Mouse (Mus musculus) forebrain, embryonic 11.5 days (tissue): Measurements from ENCODE around the gene Sepsecs. TPM values are rescaled to one million over a fixed set of nuclear protein-coding genes. Genes with fewer than 3 reads are reported as not detected.

ENCODE experiments used
- ATAC-seq: fragments of 200-750 bp; cut with Nextera tagmentation; replicated peaks from 2 replicates; pipeline ENCODE4 v1.8.0; 2017; ENCODE audit warnings: moderate TSS enrichment; ENCODE audit not compliant: low FRiP score
- DNase-seq: peaks from one replicate; pipeline ENCODE4 v3.0.0-alpha.2; 2017; ENCODE audit warnings: low spot score
- H3K27ac ChIP-seq: fragments of 300-500 bp; sonication (generic); 2 replicates; pipeline ENCODE4 v1.5.1; 2014; ENCODE audit warnings: low read depth, low read length
- H3K27me3 ChIP-seq: fragments of 300-500 bp; sonication (generic); 2 replicates; pipeline ENCODE4 v1.6.1; 2014; ENCODE audit warnings: mild to moderate bottlenecking, low read length, mixed read lengths; ENCODE audit not compliant: control insufficient read depth, insufficient read depth
- H3K36me3 ChIP-seq: fragments of 300-500 bp; sonication (generic); 2 replicates; pipeline ENCODE4 v1.6.1; 2014; ENCODE audit warnings: mild to moderate bottlenecking, low read length, moderate library complexity, mixed read lengths; ENCODE audit not compliant: control insufficient read depth, insufficient read depth
- H3K4me1 ChIP-seq: fragments of 300-500 bp; sonication (generic); replicated peaks from 2 replicates; pipeline ENCODE4 v1.6.1; 2014; ENCODE audit warnings: low read length, mixed read lengths; ENCODE audit not compliant: control insufficient read depth, insufficient read depth
- H3K4me2 ChIP-seq: fragments of 300-500 bp; sonication (generic); 2 replicates; pipeline ENCODE4 v1.6.1; 2014; ENCODE audit warnings: low read depth, mild to moderate bottlenecking, low read length, moderate library complexity, mixed read lengths; ENCODE audit not compliant: severe bottlenecking
- H3K4me3 ChIP-seq: fragments of 300-500 bp; sonication (generic); 2 replicates; pipeline ENCODE4 v1.5.1; 2014; ENCODE audit warnings: low read depth, low read length
- H3K9ac ChIP-seq: fragments of 300-500 bp; sonication (generic); 2 replicates; pipeline ENCODE4 v1.6.1; 2014; ENCODE audit warnings: low read length
- H3K9me3 ChIP-seq: fragments of 300-500 bp; sonication (generic); 2 replicates; pipeline ENCODE4 v1.6.1; 2016; ENCODE audit warnings: low read length, mixed read lengths; ENCODE audit not compliant: control insufficient read depth
- WGBS: fragments of 180-500 bp; shearing (Covaris S2); extraction: QIAGEN DNeasy Blood & Tissue Kit; methylation state at CpG from one replicate; pipeline ENCODE4 v1.1.7; 2014; 5-methylcytosine and 5-hydroxymethylcytosine counted together
- polyA plus RNA-seq: library from polyadenylated mRNA; unstranded; fragments of >200 nt; fragmentation: Nextera tagmentation; extraction: Ambion mirVana; gene quantifications from 2 replicates; pipeline ENCODE4 v1.2.1, GENCODE M21; 2014

The Sepsecs gene
- polyA plus RNA-seq, 1 experiment from 2014 or later: 9.5 TPM

DNA sequence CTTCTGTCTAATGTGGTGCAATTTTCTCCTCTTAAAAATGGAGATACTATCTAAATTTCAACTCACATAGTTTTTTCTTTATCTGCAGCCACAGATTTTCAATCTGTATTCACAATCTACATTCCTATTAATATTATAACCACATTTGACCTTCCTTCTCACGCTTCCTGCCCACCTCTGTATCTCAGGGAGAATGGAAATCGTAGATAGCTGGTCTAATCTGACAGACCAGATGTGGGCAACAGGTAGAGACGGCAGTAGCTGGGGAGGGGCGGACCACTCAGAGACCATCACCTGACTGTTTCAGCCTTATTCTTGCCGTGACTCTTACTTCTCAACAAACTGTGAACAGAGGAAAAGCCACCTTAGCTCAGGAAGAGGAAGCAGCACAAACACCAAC lies 12.2 kb downstream of the Sepsecs start:
- Histone ChIP-seq H3K9ac (no peak overlapping the region), H3K27me3 (no peaks in the 10 kb centered on the region), H3K27ac (no peak overlapping the region), H3K4me3 (no peak overlapping the region), H3K4me1 (no peaks in the 10 kb centered on the region), H3K36me3 (no peaks in the 10 kb centered on the region; the same call in 1 of the 2 replicates), H3K9me3 (no peaks in the 10 kb centered on the region), H3K4me2 (no peak overlapping the region)
- WGBS: 89% methylated on average over 5 of the region's 5 CpGs
- ATAC-seq (no peak), DNase-seq (no peak)

DNA sequence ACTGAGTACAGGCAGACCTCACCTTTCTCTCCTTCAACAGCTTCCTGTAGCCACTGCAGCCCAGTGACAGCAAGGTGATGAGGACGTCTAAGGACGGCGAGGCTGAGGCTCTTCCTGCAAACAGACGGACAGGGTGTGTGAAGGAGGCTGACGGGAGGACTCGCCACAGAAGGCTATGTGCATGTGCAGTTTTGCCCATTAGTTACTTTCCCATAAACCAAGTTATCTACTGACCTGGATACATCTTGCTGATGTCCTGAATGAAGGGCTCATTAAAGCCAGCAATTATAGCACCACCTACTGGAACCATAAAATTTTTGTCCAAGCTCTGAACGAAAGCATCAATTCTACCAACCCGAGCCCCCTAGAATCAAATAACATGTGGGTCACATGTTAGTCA lies 13.5 kb downstream of the Sepsecs start:
- Histone ChIP-seq H3K4me1 (no peaks in the 10 kb centered on the region), H3K4me3 (no peak overlapping the region), H3K9ac (no peak overlapping the region), H3K36me3 (no peaks in the 10 kb centered on the region), H3K27me3 (no peaks in the 10 kb centered on the region), H3K27ac (no peak overlapping the region), H3K4me2 (no peak overlapping the region), H3K9me3 (no peaks in the 10 kb centered on the region)
- 82% methylated on average over 8 of the region's 8 CpGs for WGBS
- ATAC-seq (no peak), DNase-seq (no peak)

DNA sequence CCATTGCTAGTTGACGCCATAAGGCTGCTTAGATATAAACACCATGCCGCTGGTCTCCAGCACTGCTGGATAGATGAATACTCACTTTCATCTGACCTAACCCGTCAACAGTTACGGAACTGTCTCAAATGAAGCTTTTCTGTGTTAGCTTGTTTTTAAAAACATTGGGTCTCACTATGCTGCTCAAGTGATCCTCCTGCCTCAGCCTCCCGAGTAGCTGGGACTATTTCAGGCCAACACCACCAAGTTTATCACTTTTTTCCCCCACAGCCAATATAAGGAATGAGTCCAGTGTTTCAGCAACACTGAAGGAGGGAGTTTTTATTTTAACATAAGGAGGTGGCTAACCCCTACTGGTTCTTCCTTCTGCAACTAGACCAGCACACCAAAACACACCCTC lies 14.5 kb downstream of the Sepsecs start:
- Histone ChIP-seq H3K9me3 (no peaks in the 10 kb centered on the region), H3K4me1 (no peaks in the 10 kb centered on the region), H3K4me3 (no peak overlapping the region), H3K36me3 (no peaks in the 10 kb centered on the region), H3K4me2 (no peak overlapping the region), H3K27ac (no peak overlapping the region), H3K27me3 (no peaks in the 10 kb centered on the region), H3K9ac (no peak overlapping the region)
- ATAC-seq: no peak
- DNase-seq: no peak
- WGBS: 97% methylated on average over 5 of the region's 5 CpGs

DNA sequence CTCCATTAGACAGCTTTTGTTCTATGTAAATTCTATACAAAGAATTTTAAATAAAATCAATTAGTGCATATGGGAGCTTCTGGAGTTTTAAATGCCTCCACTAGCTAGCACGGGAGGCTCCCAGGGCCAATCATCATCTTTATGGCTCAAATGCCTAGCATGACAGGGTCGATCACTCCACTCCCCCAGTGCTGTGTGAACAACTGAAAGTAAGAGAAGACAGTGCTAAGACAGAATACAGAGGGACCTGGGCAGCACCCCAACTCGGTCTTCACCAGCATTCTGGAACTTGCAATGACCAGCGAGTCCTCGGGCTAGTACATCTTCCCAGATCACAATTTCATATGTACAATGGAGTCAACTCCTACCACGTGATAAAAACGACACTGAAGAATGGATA lies 16.9 kb downstream of the Sepsecs start:
- Histone ChIP-seq H3K27me3 (no peaks in the 10 kb centered on the region), H3K4me1 (no peaks in the 10 kb centered on the region), H3K9me3 (no peaks in the 10 kb centered on the region), H3K9ac (no peak overlapping the region), H3K36me3 (no peaks in the 10 kb centered on the region), H3K27ac (no peak overlapping the region), H3K4me3 (no peak overlapping the region), H3K4me2 (no peak overlapping the region)
- ATAC-seq (no peak), DNase-seq (no peak)
- 92% methylated on average over 7 of the region's 7 CpGs for WGBS

DNA sequence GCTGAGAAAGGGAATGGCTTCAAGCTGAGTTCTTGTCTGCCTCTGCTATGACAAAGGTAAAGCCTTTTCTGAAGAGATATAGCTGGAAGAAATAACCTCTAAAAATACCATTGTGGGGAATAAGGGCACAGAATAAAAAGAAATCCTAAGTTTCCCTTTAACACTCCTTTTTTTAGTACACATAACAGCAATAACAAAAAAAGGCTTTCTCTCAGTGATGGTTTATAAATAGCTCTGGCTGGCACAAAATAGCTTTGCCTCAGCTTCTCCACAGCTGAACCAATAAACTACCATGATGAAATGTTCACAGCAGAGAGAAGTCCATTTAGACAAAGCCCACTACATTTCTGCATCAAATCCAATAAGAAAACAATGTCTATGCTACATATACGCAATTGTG lies 17.4 kb downstream of the Sepsecs start:
- Histone ChIP-seq H3K4me1 (no peaks in the 10 kb centered on the region), H3K27me3 (no peaks in the 10 kb centered on the region), H3K4me2 (no peak overlapping the region), H3K36me3 (no peaks in the 10 kb centered on the region), H3K9ac (no peak overlapping the region), H3K9me3 (no peaks in the 10 kb centered on the region), H3K27ac (no peak overlapping the region), H3K4me3 (no peak overlapping the region)
- DNase-seq: no peak
- WGBS: 82% methylated on average over 1 of the region's 1 CpGs
- no peak for ATAC-seq

DNA sequence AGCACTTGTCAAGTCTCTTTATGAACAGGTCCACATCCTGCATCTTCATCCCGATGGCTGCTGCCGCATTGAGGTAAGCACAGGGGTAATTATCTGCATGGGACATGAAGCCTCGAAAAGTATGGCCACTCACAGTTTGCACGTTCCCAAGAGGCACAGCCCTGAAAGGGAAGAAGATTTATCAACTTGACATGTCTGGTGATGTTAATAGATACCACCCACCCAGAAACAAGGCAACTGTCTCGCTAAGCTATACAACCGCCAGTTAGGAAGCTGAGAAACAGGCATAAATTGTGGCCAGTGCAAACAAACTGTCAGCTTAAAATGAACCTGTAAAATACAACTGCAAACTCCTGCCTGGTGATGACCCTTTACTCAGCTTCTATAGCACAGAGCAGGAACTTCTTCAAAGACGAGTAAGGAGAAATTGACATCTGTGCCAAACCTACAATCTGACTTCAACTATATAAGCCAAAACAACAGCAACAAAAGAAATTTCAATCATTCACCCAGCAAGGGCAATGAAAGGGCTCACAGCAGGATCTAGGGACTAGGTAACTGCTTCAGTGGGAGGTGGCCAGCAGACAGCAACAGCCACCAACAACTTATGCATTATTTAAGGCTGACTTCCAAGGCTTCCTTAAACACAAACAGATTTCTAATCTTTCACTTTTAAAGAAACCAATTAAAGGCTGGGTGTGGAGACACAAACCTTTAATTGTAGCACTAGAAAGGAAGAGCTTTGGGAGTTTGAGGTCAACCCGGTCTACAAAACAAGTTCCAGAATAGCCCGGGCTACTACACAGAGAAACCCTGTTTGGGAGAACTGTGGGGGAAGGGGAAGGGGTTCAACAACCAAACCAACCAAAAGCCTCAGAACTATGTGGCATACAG lies 25.3 kb downstream of the Sepsecs start:
- Histone ChIP-seq H3K4me2 (no peak overlapping the region), H3K9ac (no peak overlapping the region), H3K36me3 (no peaks in the 10 kb centered on the region; the same call in 1 of the 2 replicates), H3K4me1 (no peaks in the 10 kb centered on the region), H3K27me3 (no peaks in the 10 kb centered on the region), H3K27ac (no peak overlapping the region), H3K9me3 (no peaks in the 10 kb centered on the region), H3K4me3 (no peak overlapping the region)
- WGBS: 71% methylated on average over 9 of the region's 9 CpGs
- no peak for DNase-seq
- ATAC-seq: no peak

DNA sequence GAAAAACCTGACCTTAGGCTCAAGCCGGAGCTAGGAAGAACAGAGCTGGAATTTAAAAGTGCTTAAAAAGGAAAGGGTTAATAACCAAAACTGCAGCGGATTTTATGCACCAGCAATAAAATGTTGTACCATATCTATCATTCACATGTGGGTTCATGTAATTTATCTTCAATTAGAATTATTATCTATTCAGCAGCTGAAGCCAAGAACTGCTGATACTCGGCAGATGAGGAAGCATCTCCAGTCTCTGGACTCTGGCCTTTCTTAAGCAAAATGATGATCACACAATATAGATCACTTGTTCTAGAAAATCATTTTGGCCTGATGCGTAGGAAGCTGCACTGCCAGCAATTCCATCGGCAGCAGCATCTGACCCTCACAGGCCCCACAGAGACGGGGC lies 27.8 kb downstream of the Sepsecs start:
- H3K9ac ChIP-seq: no peak overlapping the region
- H3K36me3 ChIP-seq: no peaks in the 10 kb centered on the region; the same call in 1 of the 2 replicates
- H3K4me2 ChIP-seq: no peak overlapping the region
- WGBS: 94% methylated on average over 6 of the region's 6 CpGs
- H3K4me1 ChIP-seq: no peaks in the 10 kb centered on the region
- no peaks in the 10 kb centered on the region for H3K27me3 ChIP-seq
- no peak overlapping the region for H3K4me3 ChIP-seq
- no peaks in the 10 kb centered on the region for H3K9me3 ChIP-seq
- ATAC-seq (no peak), DNase-seq (no peak)
- no peak overlapping the region for H3K27ac ChIP-seq

DNA sequence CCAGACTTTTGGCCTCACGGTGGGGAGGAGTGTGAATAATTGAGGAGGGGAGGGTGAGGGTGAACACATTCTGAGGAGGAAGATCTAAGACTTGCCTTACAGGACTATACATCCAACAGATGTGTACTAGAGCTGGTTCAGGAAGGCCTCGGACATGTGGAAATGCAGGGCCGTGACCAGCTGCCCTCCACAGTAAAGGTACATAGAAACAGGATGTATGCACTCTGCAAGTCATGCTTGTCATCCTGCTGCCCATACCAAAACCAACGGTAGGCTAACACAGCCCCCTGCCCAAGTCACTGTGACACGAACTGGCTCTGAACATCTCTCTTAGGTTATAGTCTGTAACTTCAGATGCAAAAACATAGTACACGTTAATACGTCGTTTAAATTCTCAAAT lies 30.6 kb downstream of the Sepsecs start:
- DNase-seq (peak; percentile 25), ATAC-seq (no peak)
- no peaks in the 10 kb centered on the region for H3K4me1 ChIP-seq
- no peaks in the 10 kb centered on the region for H3K27me3 ChIP-seq
- WGBS: 88% methylated on average over 8 of the region's 8 CpGs
- no peaks in the 10 kb centered on the region; the same call in 1 of the 2 replicates for H3K36me3 ChIP-seq
- no peaks in the 10 kb centered on the region for H3K9me3 ChIP-seq
- no peak overlapping the region for H3K4me3 ChIP-seq
- H3K9ac ChIP-seq: no peak overlapping the region
- H3K4me2 ChIP-seq: no peak overlapping the region
- no peak overlapping the region for H3K27ac ChIP-seq

DNA sequence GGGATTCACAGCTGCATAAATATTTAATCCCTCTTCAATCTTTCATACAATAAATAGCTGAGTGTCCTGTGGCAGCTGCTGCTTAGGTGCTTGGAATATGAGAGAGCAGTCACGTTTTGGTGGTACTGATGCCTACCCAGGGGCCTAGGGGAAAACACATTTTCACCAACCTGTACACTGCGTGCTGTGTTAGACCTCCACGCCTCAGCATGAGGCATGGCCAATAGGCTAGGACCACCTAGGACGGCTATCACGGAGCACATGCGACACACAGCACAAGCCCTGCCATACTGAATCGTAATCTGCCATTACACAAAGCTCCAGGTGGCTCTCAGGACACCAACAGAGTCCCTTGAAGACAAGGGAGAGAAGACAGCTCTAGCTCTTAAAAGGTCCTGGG lies 31.5 kb downstream of the Sepsecs start:
- H3K4me3 ChIP-seq: no peak overlapping the region
- H3K36me3 ChIP-seq: no peaks in the 10 kb centered on the region; the same call in 1 of the 2 replicates
- no peaks in the 10 kb centered on the region for H3K9me3 ChIP-seq
- DNase-seq (peak; percentile 20), ATAC-seq (no peak)
- H3K9ac ChIP-seq: no peak overlapping the region
- H3K27me3 ChIP-seq: no peaks in the 10 kb centered on the region
- no peak overlapping the region for H3K4me2 ChIP-seq
- H3K4me1 ChIP-seq: no peaks in the 10 kb centered on the region
- WGBS: 88% methylated on average over 7 of the region's 7 CpGs
- no peak overlapping the region for H3K27ac ChIP-seq
